Mouse (Mus musculus) erythroblast, embryonic 14.5 days (primary cell): ENCODE data around the gene Ugt1a7c.
"Not testable (repeated sequence)": the region's sequence is repeated elsewhere in the genome, so short reads cannot be mapped to it uniquely, and the experiment has no call there.

ENCODE experiments used
- GATA1 ChIP-seq: IDR thresholded peaks from 2 replicates; pipeline ENCODE4 v1.6.1; 2012; ENCODE audit warnings: low read length, inconsistent platforms, mixed read lengths
- TAL1 ChIP-seq: IDR thresholded peaks from 3 replicates; pipeline ENCODE4 v1.6.1; 2012; ENCODE audit warnings: low read length, inconsistent platforms, mixed read lengths

DNA sequence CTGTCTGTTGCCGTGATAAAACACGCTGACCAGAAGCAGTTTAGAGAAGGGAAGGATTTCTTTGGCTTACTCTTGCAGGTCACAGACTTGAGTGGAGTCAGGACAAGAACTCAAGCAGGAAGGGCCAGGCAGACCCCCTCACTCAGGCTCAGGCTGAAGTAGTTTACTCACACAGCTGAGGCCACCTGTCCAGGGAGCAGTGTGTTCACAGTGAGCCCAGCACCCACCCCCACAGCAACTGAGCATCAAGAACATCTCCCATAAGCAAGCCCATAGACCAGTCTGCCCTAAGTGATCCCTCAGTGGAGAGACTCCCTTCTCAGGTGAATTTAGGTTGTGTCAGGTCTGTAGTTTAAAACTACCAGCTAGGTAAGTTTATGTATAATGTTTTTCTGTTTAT is 14.7 kb downstream of the Ugt1a7c start:
- TF ChIP-seq TAL1, GATA1: not testable (repeated sequence)
